Mouse (Mus musculus): ENCODE measurements at regions not wholly inside any gene's neighbourhood (a gene's known extent, or its start where the extent isn't known, plus 50 kb on each side); places are given as distances from the start of the nearest gene placed in this dataset.

- no peak overlapping the region for H3K4me2 ChIP-seq (replicated peaks)
- no peaks in the 10 kb centered on the region for H3K36me3 ChIP-seq
- H3K9ac ChIP-seq = no peak overlapping the region
- H3K4me3 ChIP-seq = no peak overlapping the region
- no peaks in the 10 kb centered on the region for H3K9me3 ChIP-seq
- ATAC-seq (ENCODE audit: insufficient number of reproducible peaks, insufficient read depth, low FRiP score, low TSS enrichment) = no peak
- H3K27ac ChIP-seq = no peak overlapping the region
- peaks cover 6% of the 10 kb centered on the region; the same call in 1 of the 2 replicates for H3K4me1 ChIP-seq
- no peaks in the 10 kb centered on the region for H3K27me3 ChIP-seq
- 75% methylated on average over 8 of the region's 8 CpGs for WGBS
These were observed 262.7 kb upstream of the Pabpc6 start for GRCm38 (mm10) chr17:9932186-9932585.

GRCm38 (mm10) chr17:9931526-9931925 is 262.0 kb upstream of the Pabpc6 start:
- no peak for ATAC-seq (ENCODE audit: insufficient number of reproducible peaks, insufficient read depth, low FRiP score, low TSS enrichment)
- Histone ChIP-seq H3K9ac (no peak overlapping the region), H3K9me3 (no peaks in the 10 kb centered on the region), H3K36me3 (no peaks in the 10 kb centered on the region), H3K27ac (no peak overlapping the region), H3K4me2 (replicated peaks) (no peak overlapping the region), H3K27me3 (no peaks in the 10 kb centered on the region), H3K4me3 (no peak overlapping the region), H3K4me1 (peaks cover 6% of the 10 kb centered on the region; the same call in 1 of the 2 replicates)
- WGBS = 85% methylated on average over 6 of the region's 6 CpGs

- Histone ChIP-seq H3K4me1 (peaks cover 6% of the 10 kb centered on the region; the same call in 1 of the 2 replicates), H3K4me3 (no peak overlapping the region), H3K36me3 (no peaks in the 10 kb centered on the region), H3K27ac (no peak overlapping the region), H3K9ac (no peak overlapping the region), H3K4me2 (replicated peaks) (no peak overlapping the region), H3K9me3 (no peaks in the 10 kb centered on the region), H3K27me3 (no peaks in the 10 kb centered on the region)
- 61% methylated on average over 8 of the region's 8 CpGs for WGBS
- ATAC-seq (ENCODE audit: insufficient number of reproducible peaks, insufficient read depth, low FRiP score, low TSS enrichment) = no peak
These were observed 260.1 kb upstream of the Pabpc6 start for GRCm38 (mm10) chr17:9929448-9930088.

- H3K4me1 ChIP-seq = peaks cover 6% of the 10 kb centered on the region; the same call in 1 of the 2 replicates
- no peak overlapping the region for H3K9ac ChIP-seq
- no peaks in the 10 kb centered on the region for H3K9me3 ChIP-seq
- H3K4me2 ChIP-seq (replicated peaks) = no peak overlapping the region
- H3K36me3 ChIP-seq = no peaks in the 10 kb centered on the region
- no peaks in the 10 kb centered on the region for H3K27me3 ChIP-seq
- no peak overlapping the region for H3K4me3 ChIP-seq
- WGBS = 49% methylated on average over 8 of the region's 8 CpGs
- no peak overlapping the region for H3K27ac ChIP-seq
- no peak for ATAC-seq (ENCODE audit: insufficient number of reproducible peaks, insufficient read depth, low FRiP score, low TSS enrichment)
These were observed 258.2 kb upstream of the Pabpc6 start for GRCm38 (mm10) chr17:9927724-9928123.

- Histone ChIP-seq H3K9ac (no peak overlapping the region), H3K27me3 (no peaks in the 10 kb centered on the region), H3K4me3 (no peak overlapping the region), H3K9me3 (no peaks in the 10 kb centered on the region), H3K36me3 (no peaks in the 10 kb centered on the region), H3K27ac (no peak overlapping the region), H3K4me2 (replicated peaks) (no peak overlapping the region), H3K4me1 (peaks cover 6% of the 10 kb centered on the region; the same call in 1 of the 2 replicates)
- no peak for ATAC-seq (ENCODE audit: insufficient number of reproducible peaks, insufficient read depth, low FRiP score, low TSS enrichment)
- WGBS = 69% methylated on average over 4 of the region's 4 CpGs
These were observed 256.8 kb upstream of the Pabpc6 start for GRCm38 (mm10) chr17:9926308-9926707.

- Histone ChIP-seq H3K9ac (no peak overlapping the region), H3K27ac (no peak overlapping the region), H3K4me3 (no peak overlapping the region), H3K4me2 (replicated peaks) (no peak overlapping the region), H3K9me3 (peaks cover 4% of the 10 kb centered on the region; the same call in 1 of the 2 replicates), H3K27me3 (no peaks in the 10 kb centered on the region), H3K36me3 (no peaks in the 10 kb centered on the region), H3K4me1 (no peaks in the 10 kb centered on the region)
- no peak for ATAC-seq (ENCODE audit: insufficient number of reproducible peaks, insufficient read depth, low FRiP score, low TSS enrichment)
- WGBS = 90% methylated on average over 2 of the region's 2 CpGs
These were observed 251.8 kb upstream of the Pabpc6 start for GRCm38 (mm10) chr17:9921326-9921725.

GRCm38 (mm10) chr17:9917031-9917430 is 247.5 kb upstream of the Pabpc6 start:
- no peak overlapping the region for H3K4me3 ChIP-seq
- whole genome bisulfite sequencing = 28% methylated on average over 2 of the region's 2 CpGs

GRCm38 (mm10) chr17:9910856-9911255 is 241.3 kb upstream of the Pabpc6 start:
- Histone ChIP-seq H3K4me3 (no peak overlapping the region), H3K36me3 (no peaks in the 10 kb centered on the region), H3K9me3 (no peaks in the 10 kb centered on the region), H3K4me1 (peaks cover 5% of the 10 kb centered on the region; the same call in 1 of the 2 replicates), H3K27me3 (no peaks in the 10 kb centered on the region), H3K9ac (no peak overlapping the region), H3K4me2 (replicated peaks) (no peak overlapping the region), H3K27ac (no peak overlapping the region)
- 91% methylated on average over 2 of the region's 2 CpGs for WGBS
- ATAC-seq (ENCODE audit: insufficient number of reproducible peaks, insufficient read depth, low FRiP score, low TSS enrichment) = no peak

More at GRCm38 (mm10) chr17:9917031-9917430, 247.5 kb upstream of the Pabpc6 start:
- Histone ChIP-seq H3K36me3 (no peaks in the 10 kb centered on the region), H3K9me3 (peaks cover 4% of the 10 kb centered on the region; the same call in 1 of the 2 replicates), H3K27me3 (no peaks in the 10 kb centered on the region), H3K4me2 (replicated peaks) (no peak overlapping the region), H3K27ac (no peak overlapping the region), H3K9ac (no peak overlapping the region), H3K4me1 (no peaks in the 10 kb centered on the region)
- ATAC-seq (ENCODE audit: insufficient number of reproducible peaks, insufficient read depth, low FRiP score, low TSS enrichment) = no peak

- Histone ChIP-seq H3K27me3 (no peaks in the 10 kb centered on the region), H3K36me3 (no peaks in the 10 kb centered on the region), H3K9ac (no peak overlapping the region), H3K4me2 (replicated peaks) (no peak overlapping the region), H3K27ac (no peak overlapping the region), H3K4me3 (no peak overlapping the region), H3K4me1 (peaks cover 19% of the 10 kb centered on the region; the same call in 1 of the 2 replicates), H3K9me3 (no peaks in the 10 kb centered on the region)
- ATAC-seq (ENCODE audit: insufficient number of reproducible peaks, insufficient read depth, low FRiP score, low TSS enrichment) = no peak
- WGBS = 48% methylated on average over 1 of the region's 1 CpGs
These were observed 237.6 kb upstream of the Pabpc6 start for GRCm38 (mm10) chr17:9907077-9907476.

- 3% methylated on average over 12 of the region's 12 CpGs for WGBS
These were observed 236.3 kb upstream of the Pabpc6 start for GRCm38 (mm10) chr17:9905501-9906462.

GRCm38 (mm10) chr17:9904525-9904991 is 235.0 kb upstream of the Pabpc6 start:
- ATAC-seq (ENCODE audit: insufficient number of reproducible peaks, insufficient read depth, low FRiP score, low TSS enrichment) = no peak
- no peak overlapping the region for H3K9ac ChIP-seq
- H3K27ac ChIP-seq = no peak overlapping the region
- H3K36me3 ChIP-seq = no peaks in the 10 kb centered on the region
- H3K4me1 ChIP-seq = peaks cover 19% of the 10 kb centered on the region; the same call in 1 of the 2 replicates
- H3K4me2 ChIP-seq (replicated peaks) = no peak overlapping the region
- H3K27me3 ChIP-seq = no peaks in the 10 kb centered on the region
- 25% methylated on average over 6 of the region's 6 CpGs for WGBS
- H3K4me3 ChIP-seq = no peak overlapping the region
- H3K9me3 ChIP-seq = no peaks in the 10 kb centered on the region

More at GRCm38 (mm10) chr17:9905501-9906462, 236.3 kb upstream of the Pabpc6 start:
- Histone ChIP-seq H3K9me3 (no peaks in the 10 kb centered on the region), H3K4me1 (peaks cover 19% of the 10 kb centered on the region; the same call in 1 of the 2 replicates), H3K27ac (no peak overlapping the region; the same call in 1 of the 2 replicates), H3K4me3 (peak overlapping the region; percentile 23), H3K4me2 (replicated peaks) (peak overlapping the region; percentile 52), H3K9ac (no peak overlapping the region), H3K27me3 (no peaks in the 10 kb centered on the region), H3K36me3 (no peaks in the 10 kb centered on the region)
- ATAC-seq (ENCODE audit: insufficient number of reproducible peaks, insufficient read depth, low FRiP score, low TSS enrichment) = peak; percentile 69
